Mouse (Mus musculus) MEL (cell line): ENCODE measurements at regions not wholly inside any gene's neighbourhood (a gene's known extent, or its start where the extent isn't known, plus 50 kb on each side); places are given as distances from the start of the nearest gene placed in this dataset.

Experiments used
- DNase-seq: peaks from one replicate; pipeline ENCODE4 v3.0.0; 2011; ENCODE audit warnings: low read depth, low spot score
- H3K27ac ChIP-seq: 2 replicates; pipeline ENCODE4 v1.5.1; 2012; ENCODE audit warnings: low read depth, mild to moderate bottlenecking, control low read depth, low read length, moderate library complexity; ENCODE audit not compliant: control insufficient read depth
- H3K27me3 ChIP-seq, 2 experiments: fragments of 150-350 bp in 1 of 2; sonication (generic) in 1 of 2; 2 replicates each; pipeline ENCODE4 v1.6.1; 2012; ENCODE audit warnings: low read length in 2 of 2, mild to moderate bottlenecking in 2 of 2, improper control_type of control experiment in 1 of 2, moderate library complexity in 1 of 2; ENCODE audit not compliant: insufficient read depth in 2 of 2, control insufficient read depth in 1 of 2
- H3K36me3 ChIP-seq, 2 experiments: 2 replicates each; pipeline ENCODE4 v1.6.1; 2012 to 2014; ENCODE audit warnings: low read length in 2 of 2, improper control_type of control experiment in 1 of 2, inconsistent platforms in 1 of 2, mild to moderate bottlenecking in 1 of 2; ENCODE audit not compliant: insufficient read depth in 2 of 2, control insufficient read depth in 1 of 2
- H3K4me1 ChIP-seq, 2 experiments: fragments of 150-350 bp in 1 of 2; sonication (generic) in 1 of 2; 2 replicates each; pipeline ENCODE4 v1.6.1; 2012; ENCODE audit warnings: low read length in 2 of 2, improper control_type of control experiment in 1 of 2, mild to moderate bottlenecking in 1 of 2; ENCODE audit not compliant: insufficient read depth in 2 of 2, control insufficient read depth in 1 of 2
- H3K4me3 ChIP-seq, 2 experiments: fragments of 150-350 bp in 1 of 2; sonication (generic) in 1 of 2; 2 replicates each; pipeline ENCODE4 v1.5.1; 2012; ENCODE audit warnings: low read depth in 2 of 2, low read length in 2 of 2, mild to moderate bottlenecking in 2 of 2, moderate library complexity in 2 of 2, control low read depth in 1 of 2, improper control_type of control experiment in 1 of 2; ENCODE audit not compliant: control insufficient read depth in 1 of 2, insufficient read depth in 1 of 2
- H3K79me2 ChIP-seq: 2 replicates; pipeline ENCODE4 v1.6.1; 2012; ENCODE audit warnings: mild to moderate bottlenecking, low read length, moderate library complexity; ENCODE audit not compliant: control insufficient read depth, poor library complexity, insufficient read depth
- H3K9ac ChIP-seq: 2 replicates; pipeline ENCODE4 v1.6.1; 2012; ENCODE audit warnings: low read depth, mild to moderate bottlenecking, control low read depth, low read length, moderate library complexity; ENCODE audit not compliant: control insufficient read depth, poor library complexity, severe bottlenecking
- H3K9me3 ChIP-seq: fragments of 150-350 bp; sonication (generic); replicated peaks from 2 replicates; pipeline ENCODE4 v1.6.1; 2012; ENCODE audit warnings: mild to moderate bottlenecking, low read length, improper control_type of control experiment, moderate library complexity; ENCODE audit not compliant: insufficient read depth
- CHD2 ChIP-seq: IDR thresholded peaks from 2 replicates; pipeline ENCODE4 v1.6.1; 2011; ENCODE audit warnings: low read length, improper control_type of control experiment
- E2F4 ChIP-seq: IDR thresholded peaks from 2 replicates; pipeline ENCODE4 v1.6.1; 2011; ENCODE audit warnings: low read depth, low read length, improper control_type of control experiment, borderline replicate concordance
- ELF1 ChIP-seq: IDR thresholded peaks from 2 replicates; pipeline ENCODE4 v1.6.1; 2014; ENCODE audit warnings: low read depth, mild to moderate bottlenecking, inconsistent platforms, low read length, improper control_type of control experiment, moderate library complexity
- EP300 ChIP-seq, 2 experiments: IDR thresholded peaks; 2 replicates each; pipeline ENCODE4 v1.6.1; 2011; ENCODE audit warnings: improper control_type of control experiment in 2 of 2, low read length in 2 of 2, low read depth in 1 of 2, mild to moderate bottlenecking in 1 of 2
- GATA1 ChIP-seq: IDR thresholded peaks from 2 replicates; pipeline ENCODE4 v1.6.1; 2011; ENCODE audit warnings: low read depth, low read length, improper control_type of control experiment
- KAT2A ChIP-seq: conservative IDR thresholded peaks from 2 replicates; pipeline ENCODE4 v1.6.1; 2012; ENCODE audit warnings: low read depth, low read length, improper control_type of control experiment, inconsistent platforms
- MAX ChIP-seq: IDR thresholded peaks from 2 replicates; pipeline ENCODE4 v1.6.1; 2011; ENCODE audit warnings: low read length, improper control_type of control experiment
- NRF1 ChIP-seq: IDR thresholded peaks from 2 replicates; pipeline ENCODE4 v1.6.1; 2014; ENCODE audit warnings: low read depth, mild to moderate bottlenecking, inconsistent platforms, low read length, improper control_type of control experiment, moderate library complexity; ENCODE audit not compliant: poor library complexity, insufficient read depth, severe bottlenecking
- POLR2AphosphoS2 ChIP-seq: IDR thresholded peaks from 2 replicates; pipeline ENCODE4 v1.6.1; 2011; ENCODE audit warnings: low read length, improper control_type of control experiment
- SIN3A ChIP-seq: IDR thresholded peaks from 2 replicates; pipeline ENCODE4 v1.6.1; 2012; ENCODE audit warnings: low read length, improper control_type of control experiment, inconsistent platforms
- UBTF ChIP-seq: IDR thresholded peaks from 2 replicates; pipeline ENCODE4 v1.6.1; 2012; ENCODE audit warnings: low read depth, mild to moderate bottlenecking, inconsistent platforms, low read length, improper control_type of control experiment, moderate library complexity, borderline replicate concordance; ENCODE audit not compliant: insufficient read depth
- ZC3H11A ChIP-seq: IDR thresholded peaks from 2 replicates; pipeline ENCODE4 v1.6.1; 2012; ENCODE audit warnings: low read depth, mild to moderate bottlenecking, inconsistent platforms, low read length, improper control_type of control experiment
- ZMIZ1 ChIP-seq: IDR thresholded peaks from 2 replicates; pipeline ENCODE4 v1.6.1; 2012; ENCODE audit warnings: low read depth, mild to moderate bottlenecking, inconsistent platforms, low read length, improper control_type of control experiment, moderate library complexity

DNA sequence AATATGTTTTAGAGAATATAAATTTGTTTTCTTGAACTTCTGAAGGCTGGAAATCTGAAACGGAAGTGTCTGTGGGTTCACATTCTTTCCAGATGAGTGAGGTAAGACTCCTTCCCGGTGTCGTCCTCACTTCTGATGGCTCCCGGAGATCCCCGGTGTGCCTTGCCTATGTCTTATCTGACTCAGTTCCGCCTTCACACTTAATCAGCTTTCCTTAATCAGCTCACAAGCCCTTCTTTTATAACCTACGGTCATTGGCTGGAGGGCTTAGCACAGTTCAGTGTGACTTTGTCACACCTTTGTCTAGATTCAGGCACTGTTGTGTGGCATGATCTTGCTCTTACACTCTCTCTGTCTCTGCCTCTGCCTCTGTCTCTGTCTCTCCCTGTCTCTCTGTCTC is 269.6 kb downstream of the Cd83 start:
- Histone ChIP-seq H3K27ac (no peak overlapping the region), H3K9me3 (no peaks in the 10 kb centered on the region), H3K79me2 (no peaks in the 10 kb centered on the region), H3K9ac (no peak overlapping the region), H3K4me3 (no peak overlapping the region), H3K36me3 (peaks cover 0 to 4% of the 10 kb centered on the region in 2 experiments; a peak in 1 of 4 replicates), H3K4me1 (peaks cover 6 to 8% of the 10 kb centered on the region in 2 experiments), H3K27me3 (peaks cover 0 to 2% of the 10 kb centered on the region in 2 experiments; a peak in 1 of 4 replicates)
- DNase-seq = no peak
- TF ChIP-seq SIN3A (no peak), POLR2AphosphoS2 (no peak), EP300 (IDR thresholded peaks at IDR 0.05; ENCODE audit: low read depth in 1 of 2, low read length in 2 of 2) (0 out of 4 replicates have a peak, but pooled peaks of 1 of the 2 experiments have one; percentile 26), GATA1 (peak; percentile 45; the same call in 1 of the 2 replicates)

GRCm38 (mm10) chr13:44055573-44056491 is 271.3 kb downstream of the Cd83 start:
- TF ChIP-seq ELF1 (no peak), CHD2 (no peak), ZMIZ1 (no peak), KAT2A (no peak), E2F4 (no peak), NRF1 (no peak), UBTF (no peak), ZC3H11A (no peak), MAX (no peak)
- Histone ChIP-seq H3K79me2 (no peaks in the 10 kb centered on the region), H3K27ac (no peak overlapping the region), H3K4me3 (no peak overlapping the region), H3K27me3 (no peaks in the 10 kb centered on the region), H3K9ac (no peak overlapping the region), H3K36me3 (peaks cover 0 to 12% of the 10 kb centered on the region in 2 experiments; a peak in 2 of 4 replicates), H3K4me1 (peaks cover 16 to 17% of the 10 kb centered on the region in 2 experiments), H3K9me3 (no peaks in the 10 kb centered on the region)
- no peak for DNase-seq
